In the genomic region with DNA sequence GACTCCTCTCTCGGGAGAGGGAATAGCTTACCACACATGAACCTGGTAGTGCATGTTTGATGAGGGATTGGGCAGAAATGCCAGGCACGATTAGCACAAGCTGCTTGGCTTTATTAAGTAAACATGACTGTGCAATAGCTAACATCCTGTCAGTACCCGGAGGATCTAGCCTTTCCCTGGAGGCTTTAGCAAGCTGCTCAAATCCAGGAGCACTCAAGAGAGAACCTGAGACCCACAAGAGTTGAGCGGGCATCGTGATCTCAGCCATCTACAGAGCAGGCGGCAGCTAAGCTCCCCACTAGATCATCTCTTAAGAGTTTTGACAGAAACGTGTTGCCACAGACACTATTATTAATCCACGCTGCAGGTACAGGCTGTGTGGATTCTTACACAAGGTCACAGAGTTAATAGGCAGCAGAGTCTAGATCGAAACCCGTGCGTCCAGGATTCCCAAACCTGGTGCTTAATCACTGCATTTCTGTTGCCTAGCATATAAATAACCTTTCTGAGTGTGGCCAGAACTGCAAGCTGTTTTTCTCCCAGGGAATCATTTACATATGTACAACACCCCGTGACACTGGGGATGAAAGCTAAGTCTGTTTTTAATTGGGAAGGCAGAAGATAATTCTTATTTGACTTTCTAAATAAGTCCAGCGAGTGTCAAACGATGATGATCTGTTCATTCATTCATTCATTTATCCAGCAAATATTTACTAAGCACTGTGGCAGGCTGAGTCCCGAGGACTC, we compare ENCODE assay signal across 22 mouse cellular contexts.
DNase-seq lines count a peak whose midpoint lies in the region; ATAC-seq and TF ChIP-seq lines count a peak whose summit lies in the region.
"Had no signal": no experiment of that assay in that cellular context is flagged by ENCODE, and none has a peak within 500 bp of the region (broad histone marks: within the 10 kb centered on the region; RNA-seq: fewer than 3 reads in every experiment).

No protein-coding gene starts in this region.

- peak; percentile 33 for DNase-seq in embryonic facial prominence, embryonic 14.5 days (ENCODE audit: low spot score)
- DNase-seq in embryonic facial prominence, embryonic 10.5 days (ENCODE audit: low spot score): no peak
- DNase-seq in layer of hippocampus, adult 2 months (ENCODE audit: low spot score in 2 of 2): no peak
- no peak for DNase-seq in layer of hippocampus, postnatal 14 days (ENCODE audit: low spot score in 2 of 2)
- no peak for DNase-seq in midbrain, postnatal 0 days (ENCODE audit: low spot score)
- DNase-seq in heart, postnatal 36 days: no peak
- DNase-seq: adrenal gland, adult 8-10 months; cerebellum, postnatal 10 days; layer of hippocampus, postnatal 36 days; liver; liver, postnatal 0 days; right cerebral cortex, postnatal 25 days; thymus, adult 2 months had no signal

- no peak for TF ChIP-seq CTCF in layer of hippocampus, adult 2 months (conservative IDR thresholded peaks at IDR 0.05)
- TF ChIP-seq CTCF in midbrain, postnatal 0 days (IDR thresholded peaks at IDR 0.05): no peak

- no peaks in the 10 kb centered on the region for H3K36me3 ChIP-seq in embryonic facial prominence, embryonic 14.5 days (ENCODE audit: control insufficient read depth, insufficient read depth, low read length)
- H3K36me3 ChIP-seq in embryonic facial prominence, embryonic 10.5 days (replicated peaks): no peaks in the 10 kb centered on the region
- H3K36me3 ChIP-seq in midbrain, embryonic 12.5 days: no peaks in the 10 kb centered on the region
- peaks cover 21% of the 10 kb centered on the region for H3K36me3 ChIP-seq in midbrain, postnatal 0 days (ENCODE audit: insufficient read depth, low read length)
- H3K36me3 ChIP-seq in stomach, embryonic 14.5 days (ENCODE audit: control insufficient read depth, insufficient read depth, low read length): no peaks in the 10 kb centered on the region
- H3K36me3 ChIP-seq: embryonic facial prominence, embryonic 13.5 days; hindbrain, embryonic 15.5 days; stomach, embryonic 15.5 days had no signal

- peaks cover 10% of the 10 kb centered on the region; the same call in 1 of the 2 replicates for H3K4me1 ChIP-seq in embryonic facial prominence, embryonic 14.5 days (ENCODE audit: control insufficient read depth, insufficient read depth, low read length)
- H3K4me1 ChIP-seq in embryonic facial prominence, embryonic 10.5 days: peaks cover 8% of the 10 kb centered on the region
- peaks cover 11% of the 10 kb centered on the region for H3K4me1 ChIP-seq in midbrain, embryonic 12.5 days
- H3K4me1 ChIP-seq in midbrain, postnatal 0 days (ENCODE audit: insufficient read depth, low read length): peaks cover 10% of the 10 kb centered on the region; the same call in 1 of the 2 replicates
- no peaks in the 10 kb centered on the region; the same call in 1 of the 2 replicates for H3K4me1 ChIP-seq in stomach, embryonic 14.5 days (ENCODE audit: control insufficient read depth, insufficient read depth, low read length)

- H3K4me2 ChIP-seq in embryonic facial prominence, embryonic 14.5 days (ENCODE audit: low read depth, low read length): no peak overlapping the region
- no peak overlapping the region for H3K4me2 ChIP-seq in midbrain, embryonic 12.5 days (replicated peaks)
- H3K4me2 ChIP-seq in midbrain, postnatal 0 days (ENCODE audit: low read depth, low read length, poor library complexity, severe bottlenecking): no peak overlapping the region
- H3K4me2 ChIP-seq in stomach, embryonic 14.5 days (replicated peaks; ENCODE audit: low read depth, low read length): no peak overlapping the region
- H3K4me2 ChIP-seq: embryonic facial prominence, embryonic 13.5 days; hindbrain, embryonic 15.5 days; neural tube, embryonic 15.5 days; stomach, embryonic 15.5 days had no signal

- H3K9ac ChIP-seq in embryonic facial prominence, embryonic 14.5 days (ENCODE audit: low read depth, low read length): 0 out of 2 replicates have a peak overlapping the region, but pooled peaks have one; percentile 1
- H3K9ac ChIP-seq in midbrain, embryonic 12.5 days (replicated peaks): no peak overlapping the region
- no peak overlapping the region for H3K9ac ChIP-seq in midbrain, postnatal 0 days (replicated peaks; ENCODE audit: low read length, poor library complexity, severe bottlenecking)
- no peak overlapping the region for H3K9ac ChIP-seq in stomach, embryonic 14.5 days (replicated peaks; ENCODE audit: low read depth, low read length)
- H3K9ac ChIP-seq: embryonic facial prominence, embryonic 13.5 days; hindbrain, embryonic 15.5 days; liver, postnatal 0 days; neural tube, embryonic 15.5 days; stomach, embryonic 15.5 days had no signal

- H3K4me3 ChIP-seq in embryonic facial prominence, embryonic 14.5 days (ENCODE audit: low read depth, low read length): no peak overlapping the region
- no peak overlapping the region for H3K4me3 ChIP-seq in embryonic facial prominence, embryonic 10.5 days
- H3K4me3 ChIP-seq in layer of hippocampus, adult 2 months: no peak overlapping the region
- no peak overlapping the region for H3K4me3 ChIP-seq in midbrain, embryonic 12.5 days
- H3K4me3 ChIP-seq in midbrain, postnatal 0 days (ENCODE audit: low read depth, low read length): no peak overlapping the region
- H3K4me3 ChIP-seq in stomach, embryonic 14.5 days (ENCODE audit: low read depth, low read length): no peak overlapping the region
- H3K4me3 ChIP-seq: embryonic facial prominence, embryonic 13.5 days; hindbrain, embryonic 15.5 days; neural tube, embryonic 15.5 days; stomach, embryonic 15.5 days had no signal

- H3K9me3 ChIP-seq in embryonic facial prominence, embryonic 14.5 days (ENCODE audit: control insufficient read depth, low read length): no peaks in the 10 kb centered on the region
- no peaks in the 10 kb centered on the region for H3K9me3 ChIP-seq in embryonic facial prominence, embryonic 10.5 days
- H3K9me3 ChIP-seq in midbrain, embryonic 12.5 days: no peaks in the 10 kb centered on the region
- no peaks in the 10 kb centered on the region for H3K9me3 ChIP-seq in midbrain, postnatal 0 days (ENCODE audit: low read length)
- no peaks in the 10 kb centered on the region for H3K9me3 ChIP-seq in stomach, embryonic 14.5 days (ENCODE audit: control insufficient read depth, low read depth, low read length)
- H3K9me3 ChIP-seq: embryonic facial prominence, embryonic 13.5 days; hindbrain, embryonic 15.5 days; neural tube, embryonic 15.5 days; stomach, embryonic 15.5 days had no signal

- WGBS in embryonic facial prominence, embryonic 14.5 days: 43% methylated on average over 15 of the region's 15 CpGs
- WGBS in embryonic facial prominence, embryonic 10.5 days: 75% methylated on average over 15 of the region's 15 CpGs
- WGBS in midbrain, embryonic 12.5 days: 57% methylated on average over 15 of the region's 15 CpGs
- 30% methylated on average over 15 of the region's 15 CpGs for WGBS in midbrain, postnatal 0 days
- WGBS in stomach, embryonic 14.5 days: 35% methylated on average over 15 of the region's 15 CpGs

- no peak for ATAC-seq in embryonic facial prominence, embryonic 14.5 days (ENCODE audit: low read depth)
- no peak for ATAC-seq in midbrain, embryonic 12.5 days (ENCODE audit: low FRiP score, low read depth)
- no peak for ATAC-seq in midbrain, postnatal 0 days (ENCODE audit: low FRiP score)
- ATAC-seq in stomach, embryonic 14.5 days (ENCODE audit: insufficient number of reproducible peaks, insufficient read depth, low FRiP score, low read depth): 0 out of 2 replicates have a peak, but pooled peaks have one; percentile 42
- ATAC-seq: intestine, postnatal 0 days; liver, postnatal 0 days; Patski had no signal

- intact Hi-C loops in heart, postnatal 36 days (cut with DNase I): no loop called here

- no peaks in the 10 kb centered on the region for H3K27me3 ChIP-seq in embryonic facial prominence, embryonic 14.5 days (replicated peaks; ENCODE audit: control insufficient read depth, insufficient read depth, low read length)
- no peaks in the 10 kb centered on the region for H3K27me3 ChIP-seq in embryonic facial prominence, embryonic 10.5 days (replicated peaks; ENCODE audit: low read depth, poor library complexity, severe bottlenecking)
- H3K27me3 ChIP-seq in midbrain, embryonic 12.5 days: no peaks in the 10 kb centered on the region
- H3K27me3 ChIP-seq in midbrain, postnatal 0 days (ENCODE audit: insufficient read depth, low read length): no peaks in the 10 kb centered on the region
- no peaks in the 10 kb centered on the region for H3K27me3 ChIP-seq in stomach, embryonic 14.5 days (ENCODE audit: control insufficient read depth, insufficient read depth, low read length)
- H3K27me3 ChIP-seq: embryonic facial prominence, embryonic 13.5 days; hindbrain, embryonic 15.5 days; neural tube, embryonic 15.5 days; Patski had no signal

- no peak overlapping the region for H3K27ac ChIP-seq in embryonic facial prominence, embryonic 14.5 days (replicated peaks; ENCODE audit: low read depth, low read length)
- no peak overlapping the region for H3K27ac ChIP-seq in embryonic facial prominence, embryonic 10.5 days (replicated peaks)
- peak overlapping the region; percentile 64 for H3K27ac ChIP-seq in layer of hippocampus, adult 2 months
- peak overlapping the region; percentile 40; the same call in 1 of the 2 replicates for H3K27ac ChIP-seq in midbrain, embryonic 12.5 days (replicated peaks)
- no peak overlapping the region for H3K27ac ChIP-seq in midbrain, postnatal 0 days (ENCODE audit: low read depth, low read length)
- H3K27ac ChIP-seq in stomach, embryonic 14.5 days (ENCODE audit: low read length): no peak overlapping the region
- H3K27ac ChIP-seq: embryonic facial prominence, embryonic 13.5 days; hindbrain, embryonic 15.5 days; kidney, postnatal 0 days; neural tube, embryonic 15.5 days; stomach, embryonic 15.5 days had no signal

Comparison
In these comparisons a context has a peak if more than half of its experiments do, and no peak if none do; other contexts are left out.
1. H3K27ac ChIP-seq: peak in layer of hippocampus, adult 2 months (single experiment) and midbrain, embryonic 12.5 days (single experiment); none in embryonic facial prominence, embryonic 14.5 days (single experiment), embryonic facial prominence, embryonic 10.5 days (single experiment), midbrain, postnatal 0 days (single experiment) and stomach, embryonic 14.5 days (single experiment).